Mouse (Mus musculus): ENCODE measurements around the gene Rreb1.

DNA sequence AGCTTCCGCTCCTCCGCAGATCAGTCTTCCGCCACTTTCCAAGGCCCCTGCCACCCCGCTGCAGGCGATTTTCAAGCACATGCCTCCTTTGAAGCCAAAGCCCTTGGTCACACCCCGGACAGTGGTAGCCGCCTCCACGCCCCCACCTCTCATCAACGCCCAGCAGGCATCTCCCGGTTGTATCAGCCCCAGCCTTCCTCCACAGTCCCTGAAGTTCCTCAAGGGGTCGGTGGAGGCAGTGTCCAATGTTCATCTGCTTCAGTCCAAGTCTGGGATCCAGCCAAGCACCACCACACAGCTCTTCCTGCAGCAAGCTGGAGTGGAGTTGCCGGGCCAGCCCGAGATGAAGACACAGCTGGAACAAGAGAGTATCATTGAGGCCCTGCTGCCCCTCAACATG is 151.9 kb downstream of the Rreb1 start:
- TF ChIP-seq EP300 (IDR thresholded peaks at IDR 0.05; ENCODE audit: insufficient read depth, low read depth, low read length) (no peak), CTCF (IDR thresholded peaks at IDR 0.05; ENCODE audit: low read depth, low read length) (no peak), POLR2A (IDR thresholded peaks at IDR 0.05; ENCODE audit: insufficient read depth, low read length) (no peak)

Measured in ES-Bruce4 (cell line).